Mouse (Mus musculus) hindbrain, embryonic 11.5 days (tissue): Measurements from ENCODE around the gene Pde8a. TPM values are rescaled to one million over a fixed set of nuclear protein-coding genes. Genes with fewer than 3 reads are reported as not detected.

Experiments
- ATAC-seq: fragments of 200-750 bp; cut with Nextera tagmentation; 2 replicates; pipeline ENCODE4 v1.8.0; 2017; ENCODE audit warnings: mild to moderate bottlenecking, moderate TSS enrichment, moderate library complexity; ENCODE audit not compliant: low FRiP score
- DNase-seq: peaks from one replicate; pipeline ENCODE4 v3.0.0-alpha.2; 2015; ENCODE audit warnings: low spot score
- H3K27ac ChIP-seq: fragments of 300-500 bp; sonication (generic); 2 replicates; pipeline ENCODE4 v1.5.1; 2014; ENCODE audit warnings: mild to moderate bottlenecking, low read depth, low read length
- H3K27me3 ChIP-seq: fragments of 300-500 bp; sonication (generic); 2 replicates; pipeline ENCODE4 v1.6.1; 2014; ENCODE audit warnings: mild to moderate bottlenecking, low read length, moderate library complexity, mixed read lengths; ENCODE audit not compliant: control insufficient read depth, insufficient read depth
- H3K36me3 ChIP-seq: fragments of 300-500 bp; sonication (generic); 2 replicates; pipeline ENCODE4 v1.6.1; 2014; ENCODE audit warnings: mild to moderate bottlenecking, low read length, moderate library complexity, mixed read lengths; ENCODE audit not compliant: control insufficient read depth, insufficient read depth
- H3K4me1 ChIP-seq: fragments of 300-500 bp; sonication (generic); replicated peaks from 2 replicates; pipeline ENCODE4 v1.6.1; 2014; ENCODE audit warnings: low read length, mixed read lengths; ENCODE audit not compliant: control insufficient read depth, insufficient read depth
- H3K4me2 ChIP-seq: fragments of 300-500 bp; sonication (generic); replicated peaks from 2 replicates; pipeline ENCODE4 v1.6.1; 2014; ENCODE audit warnings: mild to moderate bottlenecking, low read depth, low read length
- H3K4me3 ChIP-seq: fragments of 300-500 bp; sonication (generic); 2 replicates; pipeline ENCODE4 v1.5.1; 2014; ENCODE audit warnings: low read depth, low read length
- H3K9ac ChIP-seq: fragments of 300-500 bp; sonication (generic); 2 replicates; pipeline ENCODE4 v1.6.1; 2014; ENCODE audit warnings: low read depth, low read length
- H3K9me3 ChIP-seq: fragments of 300-500 bp; sonication (generic); 2 replicates; pipeline ENCODE4 v1.6.1; 2016; ENCODE audit warnings: low read length; ENCODE audit not compliant: control insufficient read depth
- WGBS: fragments of 180-500 bp; shearing (Covaris S2); extraction: QIAGEN DNeasy Blood & Tissue Kit; methylation state at CpG from one replicate; pipeline ENCODE4 v1.1.7; 2014; 5-methylcytosine and 5-hydroxymethylcytosine counted together
- polyA plus RNA-seq: library from polyadenylated mRNA; unstranded; fragments of >200 nt; fragmentation: Nextera tagmentation; extraction: Ambion mirVana; gene quantifications from 2 replicates; pipeline ENCODE4 v1.2.1, GENCODE M21; 2014

The Pde8a gene
- polyA plus RNA-seq, 1 experiment from 2014 or later, result 2.5 TPM

DNA sequence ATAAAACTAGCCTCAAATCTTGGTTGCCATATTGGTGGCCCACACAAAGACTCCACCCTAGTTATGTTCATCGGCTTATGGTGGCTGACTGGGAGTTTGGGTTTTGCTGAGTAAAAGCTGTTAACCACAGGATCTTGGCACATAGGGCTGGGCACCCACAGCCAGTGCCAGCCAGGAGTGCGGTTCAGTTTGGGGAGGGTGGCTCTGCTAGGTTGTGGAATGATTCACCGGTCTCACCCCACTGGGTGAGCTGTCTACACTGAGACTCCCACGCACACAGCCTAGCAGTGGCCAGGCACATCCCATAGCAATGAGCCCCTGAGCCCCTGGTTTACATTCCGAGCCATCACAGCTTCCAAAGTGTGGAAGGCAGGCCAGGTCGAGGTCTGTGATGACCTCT is 106.4 kb downstream of the Pde8a start:
- Histone ChIP-seq H3K27me3 (no peaks in the 10 kb centered on the region), H3K4me3 (no peak overlapping the region), H3K9me3 (no peaks in the 10 kb centered on the region), H3K36me3 (no peaks in the 10 kb centered on the region), H3K9ac (no peak overlapping the region), H3K4me1 (no peaks in the 10 kb centered on the region), H3K27ac (no peak overlapping the region), H3K4me2 (no peak overlapping the region)
- no peak for ATAC-seq
- no peak for DNase-seq
- WGBS, result 84% methylated on average over 6 of the region's 6 CpGs

DNA sequence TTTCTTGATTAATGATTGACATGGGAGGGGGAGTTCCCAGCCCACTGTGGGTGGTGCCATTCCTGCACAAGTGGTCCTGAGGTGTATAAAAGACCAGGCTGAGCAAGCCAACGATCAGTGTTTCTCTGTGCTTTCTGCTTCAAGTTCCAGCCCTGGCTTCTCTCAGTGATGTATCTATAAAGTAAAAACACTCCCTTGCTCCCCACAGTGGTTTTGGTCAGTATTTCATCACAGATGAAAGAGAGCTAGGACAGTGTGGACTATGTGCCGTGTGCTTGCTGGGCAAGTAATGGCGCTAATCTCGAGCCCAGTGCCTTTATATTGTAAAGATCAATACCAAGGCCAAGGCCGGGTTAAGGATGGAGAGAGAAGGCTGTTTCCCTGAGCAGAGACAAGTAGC is 108.4 kb downstream of the Pde8a start:
- H3K4me2 ChIP-seq, result no peak overlapping the region
- H3K4me1 ChIP-seq, result no peaks in the 10 kb centered on the region
- WGBS, result 89% methylated on average over 5 of the region's 5 CpGs
- no peaks in the 10 kb centered on the region for H3K36me3 ChIP-seq
- H3K9me3 ChIP-seq, result no peaks in the 10 kb centered on the region
- H3K27ac ChIP-seq, result no peak overlapping the region
- ATAC-seq (no peak), DNase-seq (no peak)
- no peak overlapping the region for H3K4me3 ChIP-seq
- H3K9ac ChIP-seq, result no peak overlapping the region
- no peaks in the 10 kb centered on the region for H3K27me3 ChIP-seq

DNA sequence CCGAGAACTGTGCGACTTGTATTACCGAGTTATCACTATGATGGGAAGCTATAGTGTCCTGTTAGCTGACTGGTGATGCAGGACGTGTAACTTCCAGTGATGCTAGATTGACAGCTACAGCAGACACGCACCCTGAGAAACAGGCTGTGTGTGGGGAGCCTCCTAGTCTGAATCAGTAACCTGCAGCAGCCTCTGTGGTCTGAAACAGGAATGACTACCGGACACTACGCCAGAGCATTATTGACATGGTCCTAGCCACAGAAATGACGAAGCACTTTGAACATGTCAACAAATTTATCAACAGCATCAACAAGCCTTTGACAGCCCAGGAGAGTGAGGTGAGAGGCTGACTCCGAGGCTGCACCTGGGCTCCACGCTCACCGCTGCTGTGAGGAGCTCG is 112.6 kb downstream of the Pde8a start:
- Histone ChIP-seq H3K9me3 (no peaks in the 10 kb centered on the region), H3K9ac (no peak overlapping the region), H3K27me3 (no peaks in the 10 kb centered on the region), H3K27ac (no peak overlapping the region), H3K4me2 (no peak overlapping the region), H3K4me3 (no peak overlapping the region), H3K36me3 (no peaks in the 10 kb centered on the region), H3K4me1 (no peaks in the 10 kb centered on the region)
- 92% methylated on average over 12 of the region's 12 CpGs for WGBS
- DNase-seq (no peak), ATAC-seq (no peak)

DNA sequence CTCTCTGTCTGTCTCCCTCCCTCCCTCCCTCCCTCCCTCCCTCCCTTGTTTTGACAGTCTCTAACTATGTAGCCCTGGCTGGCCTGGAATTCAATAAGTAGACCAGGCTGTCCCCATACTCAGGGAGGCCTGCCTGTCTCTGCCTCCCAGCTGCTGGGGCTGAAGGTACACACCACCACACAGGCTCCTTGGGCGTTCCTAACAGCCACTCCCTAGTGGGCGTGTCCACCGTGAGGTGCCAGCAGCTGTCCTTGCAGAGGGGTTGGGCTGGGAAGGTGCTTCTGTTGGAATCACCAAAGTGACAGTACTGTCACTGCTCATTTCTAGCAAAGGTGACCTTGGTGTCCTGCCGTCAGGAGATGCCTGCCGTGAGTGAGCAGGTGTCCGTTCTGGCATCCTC is 113.5 kb downstream of the Pde8a start:
- H3K36me3 ChIP-seq, result no peaks in the 10 kb centered on the region
- no peak overlapping the region for H3K4me3 ChIP-seq
- WGBS, result 81% methylated on average over 6 of the region's 6 CpGs
- H3K9me3 ChIP-seq, result no peaks in the 10 kb centered on the region
- no peak overlapping the region for H3K4me2 ChIP-seq
- no peaks in the 10 kb centered on the region for H3K27me3 ChIP-seq
- no peak overlapping the region for H3K9ac ChIP-seq
- H3K27ac ChIP-seq, result no peak overlapping the region
- no peaks in the 10 kb centered on the region for H3K4me1 ChIP-seq
- ATAC-seq (no peak), DNase-seq (no peak)

DNA sequence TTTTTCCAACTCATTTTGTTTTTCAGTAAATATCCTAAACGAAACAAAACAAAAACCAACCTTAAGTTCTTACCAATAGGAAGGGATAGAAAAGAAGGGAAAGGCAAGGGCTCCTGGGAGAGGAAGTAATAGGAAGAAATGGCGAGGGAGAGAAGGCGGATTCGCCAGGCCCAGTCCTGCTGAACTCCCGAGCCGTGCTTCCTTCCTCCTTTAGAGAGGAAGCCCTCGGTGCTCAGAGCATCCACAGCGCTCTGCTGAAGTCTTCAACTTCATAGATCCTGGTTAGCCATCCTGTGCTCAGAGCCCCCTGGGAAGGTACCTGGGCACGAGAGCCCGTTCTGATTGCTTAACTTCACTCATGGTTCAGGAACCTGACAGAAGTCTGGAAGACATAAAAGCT is 114.3 kb downstream of the Pde8a start:
- Histone ChIP-seq H3K36me3 (no peaks in the 10 kb centered on the region), H3K4me2 (no peak overlapping the region), H3K27me3 (no peaks in the 10 kb centered on the region), H3K4me3 (no peak overlapping the region), H3K9ac (no peak overlapping the region), H3K9me3 (no peaks in the 10 kb centered on the region), H3K27ac (no peak overlapping the region), H3K4me1 (no peaks in the 10 kb centered on the region)
- ATAC-seq, result no peak
- WGBS, result 87% methylated on average over 10 of the region's 10 CpGs
- no peak for DNase-seq

DNA sequence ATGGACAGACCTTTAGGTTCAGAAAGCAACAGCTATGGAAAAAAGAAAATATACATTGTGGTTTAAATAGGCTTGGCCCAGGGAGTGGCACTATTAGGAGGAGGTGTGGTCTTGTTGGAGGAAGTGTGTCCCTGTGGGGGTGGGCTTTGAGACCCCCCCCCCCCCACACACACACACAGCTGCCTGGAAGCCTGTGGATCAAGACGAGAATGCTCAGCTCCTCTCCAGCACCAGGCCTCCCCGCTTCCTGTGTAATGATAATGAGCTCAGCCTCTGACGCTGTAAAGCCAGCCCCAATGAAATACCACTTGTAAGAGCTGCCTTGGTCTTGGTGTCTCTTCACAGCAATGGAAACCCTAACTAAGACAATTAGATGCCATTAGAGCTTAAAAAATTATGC is 117.4 kb downstream of the Pde8a start:
- no peak for ATAC-seq
- H3K27me3 ChIP-seq, result no peaks in the 10 kb centered on the region
- no peak overlapping the region for H3K4me2 ChIP-seq
- no peak overlapping the region for H3K27ac ChIP-seq
- WGBS, result 20% methylated on average over 3 of the region's 3 CpGs
- no peaks in the 10 kb centered on the region for H3K4me1 ChIP-seq
- H3K36me3 ChIP-seq, result no peaks in the 10 kb centered on the region
- H3K9me3 ChIP-seq, result no peaks in the 10 kb centered on the region
- DNase-seq, result no peak
- H3K4me3 ChIP-seq, result no peak overlapping the region
- H3K9ac ChIP-seq, result no peak overlapping the region

DNA sequence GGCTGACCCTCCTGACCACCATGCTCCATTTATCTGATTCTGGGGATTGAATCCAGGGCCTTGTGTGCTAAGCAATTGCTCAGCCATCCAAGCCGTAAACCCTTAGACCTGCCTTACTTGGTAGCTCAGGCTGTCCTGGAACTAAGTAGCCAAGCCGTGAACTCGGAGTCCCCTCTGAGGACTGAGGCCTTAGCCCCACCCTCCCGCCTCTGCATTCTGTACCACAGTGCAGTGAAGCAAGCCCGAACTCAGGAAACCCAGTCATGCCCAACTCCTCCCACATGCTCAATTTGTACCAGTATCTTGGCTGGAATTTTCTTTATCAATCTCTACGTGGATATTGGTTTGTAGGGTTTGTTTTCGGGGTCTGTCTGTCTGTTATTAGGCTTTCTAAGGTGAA is 118.5 kb downstream of the Pde8a start:
- no peak overlapping the region for H3K9ac ChIP-seq
- DNase-seq, result no peak
- no peak overlapping the region for H3K27ac ChIP-seq
- H3K4me1 ChIP-seq, result peaks cover 4% of the 10 kb centered on the region; the same call in 1 of the 2 replicates
- no peak overlapping the region for H3K4me2 ChIP-seq
- no peak overlapping the region for H3K4me3 ChIP-seq
- 90% methylated on average over 7 of the region's 7 CpGs for WGBS
- no peaks in the 10 kb centered on the region for H3K27me3 ChIP-seq
- H3K36me3 ChIP-seq, result no peaks in the 10 kb centered on the region
- H3K9me3 ChIP-seq, result no peaks in the 10 kb centered on the region
- no peak for ATAC-seq

DNA sequence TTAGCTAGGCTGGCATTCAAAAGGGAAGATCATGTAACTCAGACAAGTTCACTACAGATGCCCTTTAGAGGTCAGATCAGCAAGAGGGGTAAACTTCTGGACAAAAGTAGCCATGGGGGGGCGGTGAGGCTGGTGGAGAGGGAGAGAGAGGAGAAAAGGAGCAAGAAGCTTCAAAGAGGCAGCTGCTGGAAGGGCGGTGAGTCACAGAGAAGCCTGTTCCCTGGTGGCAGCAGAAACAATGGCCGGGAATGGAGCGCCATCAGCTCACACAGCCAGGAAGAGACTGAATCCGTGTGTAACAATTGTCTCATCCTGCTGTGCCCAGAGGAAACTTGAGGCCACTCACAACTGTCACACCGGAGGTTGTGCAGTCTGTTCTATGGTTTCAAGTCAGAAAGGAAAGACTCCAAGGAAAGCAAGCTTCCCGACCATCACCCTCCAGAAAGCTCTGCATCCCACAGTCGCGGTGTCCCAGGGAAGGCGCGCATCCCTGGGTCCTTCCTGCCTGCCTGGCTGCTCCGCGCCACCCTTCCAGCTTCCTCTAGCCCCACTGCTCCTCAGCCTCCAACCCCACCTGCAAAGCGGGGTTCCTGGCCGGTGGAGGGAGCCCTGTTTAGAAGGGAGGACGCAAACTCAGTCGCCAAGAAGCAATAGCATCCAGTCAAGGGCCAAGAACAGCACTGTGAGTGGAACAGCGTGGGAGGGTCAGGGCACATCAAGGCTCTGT is 122.5 kb downstream of the Pde8a start:
- Histone ChIP-seq H3K4me3 (no peak overlapping the region), H3K36me3 (0 out of 2 replicates have a peak, but pooled peaks cover 3% of the 10 kb centered on the region), H3K9me3 (no peaks in the 10 kb centered on the region), H3K4me1 (peaks cover 4% of the 10 kb centered on the region; the same call in 1 of the 2 replicates), H3K27ac (peak overlapping the region; percentile 71), H3K9ac (peak overlapping the region; percentile 34; the same call in 1 of the 2 replicates), H3K4me2 (0 out of 2 replicates have a peak overlapping the region, but pooled peaks have one; percentile 14), H3K27me3 (no peaks in the 10 kb centered on the region)
- WGBS, result 53% methylated on average over 18 of the region's 18 CpGs
- ATAC-seq (peak; percentile 40), DNase-seq (peak; percentile 58)

DNA sequence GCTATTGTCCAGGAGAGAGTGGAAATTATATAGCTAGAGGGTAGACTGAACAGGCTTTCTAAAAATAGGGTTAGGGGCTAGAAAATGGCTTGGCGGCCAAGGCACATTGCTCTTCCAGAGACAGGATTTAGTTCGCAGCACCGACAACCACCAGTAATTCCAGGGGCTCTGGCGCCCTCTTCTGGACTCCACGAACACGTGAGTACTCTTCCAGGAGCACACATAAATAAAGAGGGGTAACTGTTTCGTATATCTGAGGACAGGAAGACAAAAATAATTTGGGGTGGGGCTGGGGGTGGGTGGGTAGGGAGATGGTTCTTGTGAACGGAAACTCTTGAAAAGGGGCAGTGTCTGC is 123.0 kb downstream of the Pde8a start:
- Histone ChIP-seq H3K4me2 (no peak overlapping the region), H3K9me3 (no peaks in the 10 kb centered on the region), H3K27me3 (no peaks in the 10 kb centered on the region), H3K4me1 (peaks cover 4% of the 10 kb centered on the region; the same call in 1 of the 2 replicates), H3K36me3 (0 out of 2 replicates have a peak, but pooled peaks cover 3% of the 10 kb centered on the region), H3K4me3 (no peak overlapping the region), H3K9ac (peak overlapping the region; percentile 34; the same call in 1 of the 2 replicates), H3K27ac (peak overlapping the region; percentile 71; the same call in 1 of the 2 replicates)
- 31% methylated on average over 8 of the region's 8 CpGs for WGBS
- 0 out of 2 replicates have a peak, but pooled peaks have one; percentile 33 for ATAC-seq
- DNase-seq, result peak; percentile 84
